Mouse (Mus musculus) liver, embryonic 14 days (tissue): ENCODE results near the gene 4930544D05Rik. TPM values are rescaled to one million over a fixed set of nuclear protein-coding genes. Genes with fewer than 3 reads are reported as not detected.

Source experiments
- polyA plus RNA-seq: library from polyadenylated mRNA; depleted of rRNA; stranded (reverse); fragments of >200 nt; gene quantifications from 2 replicates; pipeline ENCODE4 v1.2.3, GENCODE M21; 2012; rRNA removed

The 4930544D05Rik gene
- not detected in 2 replicates for polyA plus RNA-seq

DNA sequence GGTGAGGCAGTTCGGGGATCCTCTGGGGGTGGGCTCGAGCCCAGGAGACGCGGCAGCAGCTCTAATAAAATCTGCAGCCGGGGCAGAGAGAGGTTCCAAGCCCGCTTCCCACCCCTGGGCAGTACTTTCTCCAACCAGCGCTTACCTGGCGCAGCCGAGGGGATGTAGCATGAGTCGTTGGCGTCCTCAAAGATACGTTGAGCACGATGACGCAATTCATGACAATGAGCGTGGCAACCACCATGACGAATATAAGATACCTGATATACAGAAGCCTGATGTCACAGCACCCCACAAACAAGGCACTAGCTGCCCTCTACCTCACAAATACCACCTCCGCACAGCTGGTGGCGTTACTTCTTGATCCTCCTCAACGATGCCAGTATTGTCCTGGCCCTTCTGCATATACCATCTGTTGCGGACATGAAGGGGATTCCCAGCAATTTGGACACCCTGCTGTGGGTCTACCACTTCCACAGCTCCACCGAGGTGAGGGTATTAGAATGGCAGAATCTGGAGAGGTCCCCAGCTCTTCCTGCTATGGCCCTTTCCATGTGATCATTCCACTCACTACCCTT, at the start of gene 4930544D05Rik:
Gene 4930544D05Rik (plus strand): TSS at position 333 of the 578 bp plus-strand sequence.

DNA sequence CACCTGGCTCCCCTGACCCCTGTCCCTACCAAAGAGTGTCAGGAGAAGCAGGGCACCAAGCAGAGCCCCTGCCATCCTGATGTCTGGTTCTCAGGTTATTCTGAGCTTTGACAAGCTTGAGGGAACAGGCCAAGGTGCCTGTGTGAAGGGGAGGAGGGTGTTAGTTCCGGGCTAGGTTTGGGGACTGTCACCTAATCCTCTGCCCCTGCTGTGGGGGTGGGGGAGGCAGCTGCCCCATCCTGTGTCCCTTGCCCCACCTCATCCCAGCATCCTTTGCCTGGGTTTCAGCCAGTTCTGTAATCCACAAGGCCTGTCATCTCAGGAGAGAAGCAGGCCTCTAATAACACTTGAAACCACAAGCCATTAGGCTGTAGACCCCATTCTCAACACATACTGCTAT, 3.5 kb downstream of the 4930544D05Rik start, which contains the start of gene Chrne:
Gene Chrne (minus strand): TSS at position 116 of the 400 bp plus-strand sequence.

DNA sequence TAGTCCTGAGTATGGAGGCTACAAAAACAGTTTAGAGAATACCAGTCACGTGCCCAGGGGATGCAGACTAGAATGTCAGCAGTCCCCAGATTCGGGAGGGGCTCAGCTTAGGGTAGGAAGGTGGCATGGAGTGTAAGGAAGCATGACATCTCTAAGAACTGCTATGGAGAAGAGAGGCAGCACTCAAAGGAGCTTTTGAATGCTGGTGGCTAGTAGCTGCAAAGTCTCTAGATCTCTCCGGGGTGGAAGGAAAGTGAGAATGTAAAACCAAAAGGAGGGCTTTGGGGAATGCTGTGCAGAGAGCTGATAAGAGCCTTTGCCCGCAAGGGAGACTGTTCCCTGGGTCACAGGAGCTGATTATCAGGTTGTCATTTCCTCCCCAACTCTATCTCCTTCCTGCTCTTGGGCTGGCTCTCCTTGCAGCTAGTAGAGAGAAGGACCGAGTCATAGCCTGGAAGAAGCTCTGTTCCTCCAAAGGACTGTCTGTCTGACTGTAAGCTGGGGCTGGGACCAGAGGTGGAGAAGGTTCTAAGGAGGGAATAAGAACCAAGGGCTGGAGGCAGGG, 23.1 kb downstream of the 4930544D05Rik start, which contains the start of gene Gp1ba:
Gene Gp1ba (plus strand): TSS at position 409 of the 565 bp plus-strand sequence.

DNA sequence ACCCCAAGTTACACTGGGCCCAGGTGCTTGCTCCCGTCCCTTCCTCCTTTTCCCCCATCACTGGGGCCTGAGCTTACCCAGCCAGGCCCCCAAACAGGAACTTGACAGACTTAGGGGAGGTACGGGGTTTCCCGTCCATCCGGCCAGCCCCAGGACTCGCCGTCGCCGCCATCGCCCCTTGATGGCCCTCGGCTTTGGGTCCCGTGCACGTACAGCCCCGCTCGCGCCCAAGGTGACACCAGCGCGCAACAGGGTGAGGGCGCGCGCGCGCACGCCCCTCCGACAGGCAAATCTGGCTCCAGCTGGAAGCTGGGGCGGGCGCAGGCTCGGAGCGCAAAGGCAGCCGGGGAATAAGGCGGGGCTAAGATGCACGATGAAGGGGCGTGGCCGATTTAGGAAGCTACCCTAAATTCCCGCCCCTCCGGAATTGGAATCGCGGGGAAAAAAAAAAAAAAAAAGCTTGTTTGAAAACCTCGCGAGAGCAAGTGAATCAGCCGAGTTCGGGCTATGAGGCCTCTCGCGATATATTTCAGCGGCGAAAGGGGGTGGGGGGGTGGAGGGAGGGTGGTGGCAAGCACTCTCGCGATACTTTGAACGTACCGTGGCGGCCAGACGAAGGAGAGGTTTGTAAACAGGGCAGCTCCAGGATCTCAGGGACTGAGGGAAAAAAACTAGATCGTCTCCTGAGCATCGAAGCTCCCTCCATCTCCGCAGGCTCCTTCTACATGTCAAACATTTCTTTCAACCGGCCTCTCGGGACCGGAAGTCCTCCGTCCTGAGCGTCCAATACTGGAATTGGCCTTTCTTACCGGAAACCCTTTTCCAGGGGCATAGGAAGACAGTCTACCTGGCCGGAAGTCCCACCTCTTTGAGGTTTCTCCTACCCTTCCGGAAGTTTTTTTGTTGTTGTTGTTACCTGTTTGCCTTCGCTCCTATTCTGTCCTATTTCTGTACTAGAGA, 31.3 kb downstream of the 4930544D05Rik start, which contains the start of the genes Rnf167 and Slc25a11:
Gene Rnf167 (plus strand): TSS at position 545 of the 960 bp plus-strand sequence.
Gene Slc25a11 (minus strand): TSS at position 789 of the 960 bp plus-strand sequence.

DNA sequence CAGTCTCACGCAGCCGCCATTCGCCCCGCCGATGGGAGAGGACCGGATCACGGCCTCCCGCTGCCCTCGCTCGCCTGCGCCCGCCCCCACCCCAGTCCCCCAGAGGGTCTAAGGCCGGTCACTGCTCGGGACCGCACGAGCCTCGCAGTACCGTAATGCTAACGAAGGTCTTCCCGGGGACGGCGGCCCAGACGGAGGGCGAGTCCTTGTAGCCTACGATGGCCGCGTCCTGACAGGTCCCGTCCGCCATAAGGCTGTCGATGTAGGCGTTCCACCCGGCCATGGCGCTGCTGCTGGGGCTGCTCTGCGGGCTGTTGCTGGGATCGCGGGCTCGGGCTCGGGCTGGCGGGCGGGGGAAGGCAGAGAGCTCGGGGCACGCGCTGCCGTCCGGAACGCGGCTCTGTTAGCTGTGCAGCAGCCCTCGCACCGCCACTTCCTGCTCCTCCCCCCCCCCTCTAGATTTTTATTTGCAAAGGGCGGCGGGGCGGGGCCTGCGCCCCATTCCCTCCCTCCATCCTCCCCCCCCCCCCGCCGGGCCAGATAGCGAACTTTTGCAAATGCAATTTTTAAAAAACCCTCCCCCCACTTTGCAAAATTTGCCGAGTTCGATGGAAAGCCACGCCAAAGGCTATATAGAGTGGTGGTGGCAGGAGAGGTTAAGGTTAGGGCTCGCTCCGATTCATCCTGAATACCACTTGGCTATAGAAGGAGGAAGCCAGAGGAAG, 38.7 kb downstream of the 4930544D05Rik start, which contains the start of gene Pfn1:
Gene Pfn1 (minus strand): TSS at position 447 of the 725 bp plus-strand sequence.

DNA sequence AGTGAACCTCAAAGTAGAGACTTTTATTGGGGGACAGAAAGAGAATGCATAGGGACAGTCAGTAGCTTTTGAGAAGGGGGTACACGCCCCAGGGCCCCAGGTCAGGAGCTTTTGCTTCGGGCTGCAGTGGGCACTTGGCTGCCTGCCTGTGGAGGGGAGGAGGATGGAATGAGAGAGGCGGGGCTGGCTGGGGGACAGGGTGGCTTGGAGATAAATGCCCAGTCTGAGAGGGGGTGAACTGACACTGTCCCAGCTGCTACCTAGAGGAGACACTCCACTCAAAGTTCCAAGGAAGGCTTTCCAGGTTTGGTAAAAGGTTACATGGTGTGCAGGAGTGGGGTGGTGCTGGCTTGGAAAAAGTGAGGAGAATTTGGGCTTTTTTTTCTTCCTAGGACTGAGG, 41.3 kb downstream of the 4930544D05Rik start, which contains the start of gene Eno3:
Gene Eno3 (plus strand): TSS at position 239 of the 400 bp plus-strand sequence.

Other genes with a start within 250 kb of the 4930544D05Rik start
- 9.3 and 10.8 TPM in 2 replicates for gene Pelp1, start 205.8 kb upstream of the 4930544D05Rik start, polyA plus RNA-seq
- gene Arrb2, start 183.2 kb upstream of the 4930544D05Rik start, polyA plus RNA-seq = 16.2 and 19.8 TPM in 2 replicates
- gene Med11, start 163.9 kb upstream of the 4930544D05Rik start, polyA plus RNA-seq = 13.8 and 13.9 TPM in 2 replicates
- gene Zmynd15, start 156.4 kb upstream of the 4930544D05Rik start, polyA plus RNA-seq = 0.29 and 0.30 TPM in 2 replicates
- 0.85 and 1.2 TPM in 2 replicates for gene Cxcl16, start 155.9 kb upstream of the 4930544D05Rik start, polyA plus RNA-seq
- 0.66 and 1.0 TPM in 2 replicates for gene Tm4sf5, start 110.6 kb upstream of the 4930544D05Rik start, polyA plus RNA-seq
- gene Vmo1, start 101.2 kb upstream of the 4930544D05Rik start, polyA plus RNA-seq = 0.23 and 0.41 TPM in 2 replicates
- 8.8 and 10.9 TPM in 2 replicates for gene Gltpd2, start 96.7 kb upstream of the 4930544D05Rik start, polyA plus RNA-seq
- gene Psmb6, start 90.5 kb upstream of the 4930544D05Rik start, polyA plus RNA-seq = 160 and 165 TPM in 2 replicates
- not detected in 2 replicates for gene Gm40193, start 82.9 kb upstream of the 4930544D05Rik start, polyA plus RNA-seq
- 2.0 and 2.3 TPM in 2 replicates for gene Pld2, start 75.8 kb upstream of the 4930544D05Rik start, polyA plus RNA-seq
- 12.1 and 13.7 TPM in 2 replicates for gene Mink1, start 53.0 kb upstream of the 4930544D05Rik start, polyA plus RNA-seq
- 0.06 TPM in 1 of 2 replicates, not detected in the other for gene Chrne, start 3.4 kb downstream of the 4930544D05Rik start, polyA plus RNA-seq
- gene Gp1ba, start 23.3 kb downstream of the 4930544D05Rik start, polyA plus RNA-seq = 3.2 and 4.8 TPM in 2 replicates
- gene Rnf167, start 31.4 kb downstream of the 4930544D05Rik start, polyA plus RNA-seq = 44.9 and 50.6 TPM in 2 replicates
- gene Slc25a11, start 31.6 kb downstream of the 4930544D05Rik start, polyA plus RNA-seq = 34.1 and 39.6 TPM in 2 replicates
- gene Pfn1, start 38.8 kb downstream of the 4930544D05Rik start, polyA plus RNA-seq = 355 and 466 TPM in 2 replicates
- 4.1 and 6.4 TPM in 2 replicates for gene Eno3, start 41.4 kb downstream of the 4930544D05Rik start, polyA plus RNA-seq
- gene Spag7, start 53.6 kb downstream of the 4930544D05Rik start, polyA plus RNA-seq = 48.0 and 50.2 TPM in 2 replicates
- 2.2 and 3.1 TPM in 2 replicates for gene Camta2, start 72.3 kb downstream of the 4930544D05Rik start, polyA plus RNA-seq
- 0.77 and 0.98 TPM in 2 replicates for gene Inca1, start 84.3 kb downstream of the 4930544D05Rik start, polyA plus RNA-seq
- gene Kif1c, start 84.7 kb downstream of the 4930544D05Rik start, polyA plus RNA-seq = 5.4 and 5.8 TPM in 2 replicates
- gene Zfp3, start 148.4 kb downstream of the 4930544D05Rik start, polyA plus RNA-seq = 0.70 and 0.74 TPM in 2 replicates
- 0.17 and 0.24 TPM in 2 replicates for gene Scimp, start 196.7 kb downstream of the 4930544D05Rik start, polyA plus RNA-seq
- 4.3 and 4.5 TPM in 2 replicates for gene Rabep1, start 228.9 kb downstream of the 4930544D05Rik start, polyA plus RNA-seq